Mouse (Mus musculus): Measurements from ENCODE around the gene Adh5. TPM values are rescaled to one million over a fixed set of nuclear protein-coding genes. Genes with fewer than 3 reads are reported as not detected.

The Adh5 gene
- polyA plus RNA-seq (2014; fragmentation: Nextera tagmentation; extraction: Ambion mirVana): 274 and 275 TPM in 2 replicates

GRCm38 (mm10) chr3:138442612-138443464 lies at the start of gene Adh5:
Adh5 (plus strand) TSS chr3:138443093.
- ATAC-seq (ENCODE audit: insufficient read depth) (peak; percentile 97), DNase-seq (peak; percentile 98)
- no peaks in the 10 kb centered on the region for H3K4me1 ChIP-seq (ENCODE audit: insufficient read depth)
- no peaks in the 10 kb centered on the region for H3K9me3 ChIP-seq (ENCODE audit: low read depth, low read length)
- H3K9ac ChIP-seq: peak within 1 kb of the TSS; percentile 89
- peak; percentile 17; the same call in 1 of the 2 replicates for TF ChIP-seq CTCF (IDR thresholded peaks at IDR 0.05; ENCODE audit: low read depth)
- WGBS: under 1% methylated on average over 86 of the region's 86 CpGs
- peak within 1 kb of the TSS; percentile 90 for H3K4me3 ChIP-seq (ENCODE audit: low read depth, low read length)
- peak within 1 kb of the TSS; percentile 88 for H3K27ac ChIP-seq (ENCODE audit: low read depth)
- H3K27me3 ChIP-seq (ENCODE audit: insufficient read depth, low read length): no peaks in the 10 kb centered on the region
- H3K4me2 ChIP-seq: peak within 1 kb of the TSS; percentile 88
- peaks cover 28% of the 10 kb centered on the region for H3K36me3 ChIP-seq (ENCODE audit: insufficient read depth)

DNA sequence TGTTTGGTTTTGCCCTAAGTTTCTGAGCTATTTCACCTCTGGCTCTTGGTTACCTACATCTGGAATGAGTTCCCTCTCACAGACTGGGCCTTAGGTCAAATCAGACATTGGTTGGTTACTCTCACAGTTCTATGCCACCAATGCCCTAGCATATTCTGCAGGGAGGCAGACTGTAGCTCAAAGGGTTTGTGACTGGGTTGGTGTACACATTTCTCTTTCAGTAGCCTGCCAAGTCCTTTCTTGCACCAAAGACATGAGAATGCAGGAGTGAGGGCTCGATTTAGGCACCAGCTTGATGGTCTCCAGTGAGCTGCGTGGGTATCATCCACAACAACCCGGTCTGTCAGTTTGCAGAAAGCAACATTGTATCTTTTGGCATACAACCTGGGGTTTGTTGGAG lies 38.0 kb upstream of the Adh5 start:
- Histone ChIP-seq H3K4me3 (ENCODE audit: low read depth, low read length) (no peak overlapping the region), H3K9ac (no peak overlapping the region), H3K27ac (ENCODE audit: low read depth) (peak overlapping the region; percentile 56; the same call in 1 of the 2 replicates), H3K9me3 (ENCODE audit: low read depth, low read length) (no peaks in the 10 kb centered on the region), H3K4me1 (ENCODE audit: insufficient read depth) (no peaks in the 10 kb centered on the region), H3K36me3 (ENCODE audit: insufficient read depth) (no peaks in the 10 kb centered on the region), H3K4me2 (no peak overlapping the region), H3K27me3 (ENCODE audit: insufficient read depth, low read length) (no peaks in the 10 kb centered on the region)
- DNase-seq (no peak), ATAC-seq (ENCODE audit: insufficient read depth) (no peak)
- WGBS: 69% methylated on average over 3 of the region's 3 CpGs
- no peak for TF ChIP-seq CTCF (IDR thresholded peaks at IDR 0.05; ENCODE audit: low read depth)

- 28% methylated on average over 3 of the region's 3 CpGs for WGBS
- Histone ChIP-seq H3K36me3 (ENCODE audit: insufficient read depth) (no peaks in the 10 kb centered on the region), H3K4me3 (ENCODE audit: low read depth, low read length) (no peak overlapping the region), H3K9ac (no peak overlapping the region), H3K4me2 (no peak overlapping the region), H3K27ac (ENCODE audit: low read depth) (no peak overlapping the region), H3K27me3 (ENCODE audit: insufficient read depth, low read length) (no peaks in the 10 kb centered on the region), H3K9me3 (ENCODE audit: low read depth, low read length) (no peaks in the 10 kb centered on the region), H3K4me1 (ENCODE audit: insufficient read depth) (no peaks in the 10 kb centered on the region)
- peak; percentile 79 for TF ChIP-seq CTCF (IDR thresholded peaks at IDR 0.05; ENCODE audit: low read depth)
- ATAC-seq (ENCODE audit: insufficient read depth) (0 out of 2 replicates have a peak, but pooled peaks have one; percentile 45), DNase-seq (peak; percentile 91)
Measured at GRCm38 (mm10) chr3:138405341-138405740, 37.6 kb upstream of the Adh5 start.

- Histone ChIP-seq H3K4me1 (ENCODE audit: insufficient read depth) (no peaks in the 10 kb centered on the region), H3K36me3 (ENCODE audit: insufficient read depth) (no peaks in the 10 kb centered on the region), H3K27ac (ENCODE audit: low read depth) (no peak overlapping the region), H3K4me2 (no peak overlapping the region), H3K9ac (no peak overlapping the region), H3K9me3 (ENCODE audit: low read depth, low read length) (no peaks in the 10 kb centered on the region), H3K4me3 (ENCODE audit: low read depth, low read length) (no peak overlapping the region), H3K27me3 (ENCODE audit: insufficient read depth, low read length) (no peaks in the 10 kb centered on the region)
- 77% methylated on average over 7 of the region's 7 CpGs for WGBS
- ATAC-seq (ENCODE audit: insufficient read depth) (no peak), DNase-seq (no peak)
- no peak for TF ChIP-seq CTCF (IDR thresholded peaks at IDR 0.05; ENCODE audit: low read depth)
Measured at GRCm38 (mm10) chr3:138405840-138406239, 37.1 kb upstream of the Adh5 start.

- Histone ChIP-seq H3K27ac (ENCODE audit: low read depth) (no peak overlapping the region), H3K4me2 (no peak overlapping the region), H3K27me3 (ENCODE audit: insufficient read depth, low read length) (no peaks in the 10 kb centered on the region), H3K9me3 (ENCODE audit: low read depth, low read length) (no peaks in the 10 kb centered on the region), H3K36me3 (ENCODE audit: insufficient read depth) (no peaks in the 10 kb centered on the region), H3K9ac (no peak overlapping the region), H3K4me3 (ENCODE audit: low read depth, low read length) (no peak overlapping the region), H3K4me1 (ENCODE audit: insufficient read depth) (no peaks in the 10 kb centered on the region)
- no peak for TF ChIP-seq CTCF (IDR thresholded peaks at IDR 0.05; ENCODE audit: low read depth)
- ATAC-seq (ENCODE audit: insufficient read depth): peak; percentile 56; the same call in 1 of the 2 replicates
- peak; percentile 27 for DNase-seq
- 63% methylated on average over 1 of the region's 1 CpGs for WGBS
Measured at GRCm38 (mm10) chr3:138407920-138408319, 35.0 kb upstream of the Adh5 start.

DNA sequence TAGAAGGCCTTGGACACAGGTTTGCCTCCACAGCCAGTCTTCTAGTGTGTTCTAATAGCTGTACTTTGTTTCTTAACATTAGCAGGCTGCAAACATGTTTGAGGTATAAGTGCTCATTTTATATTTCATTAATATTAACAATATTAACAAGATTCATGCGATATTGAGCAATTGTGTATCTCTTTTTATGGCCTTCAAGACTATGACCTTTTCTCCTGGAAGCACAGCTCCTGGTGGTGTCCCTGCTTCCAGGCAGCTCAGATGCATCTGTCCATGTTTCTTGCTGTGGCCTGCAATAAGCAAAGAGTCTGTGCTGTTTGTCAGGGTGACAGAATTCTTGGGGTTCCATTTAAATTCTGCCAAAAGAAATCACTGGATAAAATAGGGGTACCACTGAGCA lies 33.3 kb upstream of the Adh5 start:
- Histone ChIP-seq H3K4me1 (ENCODE audit: insufficient read depth) (no peaks in the 10 kb centered on the region), H3K27ac (ENCODE audit: low read depth) (no peak overlapping the region), H3K9me3 (ENCODE audit: low read depth, low read length) (no peaks in the 10 kb centered on the region), H3K36me3 (ENCODE audit: insufficient read depth) (no peaks in the 10 kb centered on the region), H3K9ac (no peak overlapping the region), H3K4me3 (ENCODE audit: low read depth, low read length) (no peak overlapping the region), H3K4me2 (no peak overlapping the region), H3K27me3 (ENCODE audit: insufficient read depth, low read length) (no peaks in the 10 kb centered on the region)
- no peak for ATAC-seq (ENCODE audit: insufficient read depth)
- no peak for TF ChIP-seq CTCF (IDR thresholded peaks at IDR 0.05; ENCODE audit: low read depth)
- WGBS: 80% methylated on average over 1 of the region's 1 CpGs
- no peak for DNase-seq

- no peak for TF ChIP-seq CTCF (IDR thresholded peaks at IDR 0.05; ENCODE audit: low read depth)
- H3K4me3 ChIP-seq (ENCODE audit: low read depth, low read length): no peak overlapping the region
- ATAC-seq (ENCODE audit: insufficient read depth): no peak
- WGBS: 77% methylated on average over 3 of the region's 3 CpGs
- H3K9ac ChIP-seq: no peak overlapping the region
- H3K36me3 ChIP-seq (ENCODE audit: insufficient read depth): no peaks in the 10 kb centered on the region
- no peak for DNase-seq
- H3K4me2 ChIP-seq: no peak overlapping the region
- H3K4me1 ChIP-seq (ENCODE audit: insufficient read depth): no peaks in the 10 kb centered on the region
- no peak overlapping the region for H3K27ac ChIP-seq (ENCODE audit: low read depth)
- no peaks in the 10 kb centered on the region for H3K27me3 ChIP-seq (ENCODE audit: insufficient read depth, low read length)
- H3K9me3 ChIP-seq (ENCODE audit: low read depth, low read length): no peaks in the 10 kb centered on the region
Measured at GRCm38 (mm10) chr3:138410211-138410610, 32.7 kb upstream of the Adh5 start.
